Mouse (Mus musculus) MEL (cell line): ENCODE results near the gene Gm45213.

ENCODE experiments used
- CTCF ChIP-seq, 3 experiments: IDR thresholded peaks in 2 of 3; conservative IDR thresholded peaks in 1 of 3; 2 replicates each; pipeline ENCODE4 v1.5.1; 2011 to 2012; ENCODE audit warnings: low read length in 3 of 3, low read depth in 2 of 3, mild to moderate bottlenecking in 2 of 3, improper control_type of control experiment in 1 of 3, inconsistent platforms in 1 of 3, mixed read lengths in 1 of 3, moderate library complexity in 1 of 3; ENCODE audit not compliant: control insufficient read depth in 1 of 3, insufficient read depth in 1 of 3, poor library complexity in 1 of 3, severe bottlenecking in 1 of 3
- EP300 ChIP-seq, 2 experiments: IDR thresholded peaks; 2 replicates each; pipeline ENCODE4 v1.6.1; 2011; ENCODE audit warnings: improper control_type of control experiment in 2 of 2, low read length in 2 of 2, low read depth in 1 of 2, mild to moderate bottlenecking in 1 of 2
- MXI1 ChIP-seq: IDR thresholded peaks from 2 replicates; pipeline ENCODE4 v1.6.1; 2011; ENCODE audit warnings: mild to moderate bottlenecking, low read depth, low read length, improper control_type of control experiment
- NRF1 ChIP-seq: IDR thresholded peaks from 2 replicates; pipeline ENCODE4 v1.6.1; 2014; ENCODE audit warnings: low read depth, mild to moderate bottlenecking, inconsistent platforms, low read length, improper control_type of control experiment, moderate library complexity; ENCODE audit not compliant: poor library complexity, insufficient read depth, severe bottlenecking
- POLR2A ChIP-seq, 2 experiments: IDR thresholded peaks; 2 replicates each; pipeline ENCODE4 v1.6.1; 2011 to 2012; ENCODE audit warnings: low read length in 2 of 2, mild to moderate bottlenecking in 2 of 2, control low read depth in 1 of 2, improper control_type of control experiment in 1 of 2, low read depth in 1 of 2, moderate library complexity in 1 of 2; ENCODE audit not compliant: control insufficient read depth in 1 of 2, insufficient read depth in 1 of 2, poor library complexity in 1 of 2
- RCOR1 ChIP-seq: IDR thresholded peaks from 2 replicates; pipeline ENCODE4 v1.6.1; 2012; ENCODE audit warnings: low read depth, mild to moderate bottlenecking, inconsistent platforms, low read length, improper control_type of control experiment
- UBTF ChIP-seq: IDR thresholded peaks from 2 replicates; pipeline ENCODE4 v1.6.1; 2012; ENCODE audit warnings: low read depth, mild to moderate bottlenecking, inconsistent platforms, low read length, improper control_type of control experiment, moderate library complexity, borderline replicate concordance; ENCODE audit not compliant: insufficient read depth

DNA sequence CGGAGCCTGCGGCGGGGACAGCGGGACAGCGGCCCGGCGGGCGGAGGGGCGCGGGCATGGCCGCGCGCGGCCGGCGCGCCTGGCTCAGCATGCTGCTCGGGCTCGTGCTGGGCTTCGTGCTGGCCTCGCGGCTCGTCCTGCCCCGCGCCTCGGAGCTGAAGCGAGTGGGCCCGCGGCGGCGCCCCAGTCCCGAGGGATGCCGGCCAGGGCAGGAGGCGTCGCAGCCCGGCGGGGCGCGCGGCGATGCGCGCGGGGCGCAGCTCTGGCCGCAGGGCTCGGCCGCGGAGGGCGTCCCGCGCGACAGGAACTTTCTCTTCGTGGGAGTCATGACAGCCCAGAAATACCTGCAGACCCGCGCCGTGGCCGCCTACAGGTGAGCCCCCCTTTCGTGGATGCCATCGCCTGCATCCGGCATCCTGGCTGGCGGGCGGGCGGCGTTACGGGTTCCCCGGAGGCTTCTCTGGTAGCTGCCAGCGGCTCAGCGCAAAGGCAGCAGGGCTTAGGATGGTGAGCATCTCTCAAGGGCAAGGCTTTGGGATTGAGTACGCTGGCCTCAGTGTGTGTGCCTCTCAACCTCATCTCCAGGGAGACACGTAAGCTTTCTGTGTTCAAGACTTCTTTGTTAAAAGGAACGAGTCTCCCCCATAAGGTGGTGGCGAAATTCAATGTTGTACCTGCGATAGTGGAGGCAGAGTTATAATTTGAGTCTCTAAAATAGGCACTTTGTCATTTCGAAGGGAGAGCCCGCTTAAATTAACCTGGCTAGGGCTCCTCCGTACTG lies 66.6 kb downstream of the Gm45213 start:
- TF ChIP-seq UBTF = no peak
- no peak; a peak in 1 of 4 replicates for TF ChIP-seq POLR2A (IDR thresholded peaks at IDR 0.05; ENCODE audit: control insufficient read depth in 1 of 2, insufficient read depth in 1 of 2, low read depth in 1 of 2, low read length in 2 of 2, poor library complexity in 1 of 2)
- no peak for TF ChIP-seq EP300 (IDR thresholded peaks at IDR 0.05; ENCODE audit: low read depth in 1 of 2, low read length in 2 of 2)
- TF ChIP-seq NRF1 = no peak
- TF ChIP-seq MXI1 = no peak
- TF ChIP-seq CTCF (IDR thresholded peaks at IDR 0.05 in 2 of 3, conservative IDR thresholded peaks at IDR 0.05 in 1 of 3; ENCODE audit: control insufficient read depth in 1 of 3, insufficient read depth in 1 of 3, low read depth in 2 of 3, low read length in 3 of 3, poor library complexity in 1 of 3, severe bottlenecking in 1 of 3) = no peak
- no peak for TF ChIP-seq RCOR1
